Mouse (Mus musculus) forebrain, embryonic 11.5 days (tissue): Measurements from ENCODE around the gene Batf3. TPM values are rescaled to one million over a fixed set of nuclear protein-coding genes. Genes with fewer than 3 reads are reported as not detected.

Experiments
- ATAC-seq: fragments of 200-750 bp; cut with Nextera tagmentation; replicated peaks from 2 replicates; pipeline ENCODE4 v1.8.0; 2017; ENCODE audit warnings: moderate TSS enrichment; ENCODE audit not compliant: low FRiP score
- DNase-seq: peaks from one replicate; pipeline ENCODE4 v3.0.0-alpha.2; 2017; ENCODE audit warnings: low spot score
- H3K27ac ChIP-seq: fragments of 300-500 bp; sonication (generic); 2 replicates; pipeline ENCODE4 v1.5.1; 2014; ENCODE audit warnings: low read depth, low read length
- H3K27me3 ChIP-seq: fragments of 300-500 bp; sonication (generic); 2 replicates; pipeline ENCODE4 v1.6.1; 2014; ENCODE audit warnings: mild to moderate bottlenecking, low read length, mixed read lengths; ENCODE audit not compliant: control insufficient read depth, insufficient read depth
- H3K36me3 ChIP-seq: fragments of 300-500 bp; sonication (generic); 2 replicates; pipeline ENCODE4 v1.6.1; 2014; ENCODE audit warnings: mild to moderate bottlenecking, low read length, moderate library complexity, mixed read lengths; ENCODE audit not compliant: control insufficient read depth, insufficient read depth
- H3K4me1 ChIP-seq: fragments of 300-500 bp; sonication (generic); replicated peaks from 2 replicates; pipeline ENCODE4 v1.6.1; 2014; ENCODE audit warnings: low read length, mixed read lengths; ENCODE audit not compliant: control insufficient read depth, insufficient read depth
- H3K4me2 ChIP-seq: fragments of 300-500 bp; sonication (generic); 2 replicates; pipeline ENCODE4 v1.6.1; 2014; ENCODE audit warnings: low read depth, mild to moderate bottlenecking, low read length, moderate library complexity, mixed read lengths; ENCODE audit not compliant: severe bottlenecking
- H3K4me3 ChIP-seq: fragments of 300-500 bp; sonication (generic); 2 replicates; pipeline ENCODE4 v1.5.1; 2014; ENCODE audit warnings: low read depth, low read length
- H3K9ac ChIP-seq: fragments of 300-500 bp; sonication (generic); 2 replicates; pipeline ENCODE4 v1.6.1; 2014; ENCODE audit warnings: low read length
- H3K9me3 ChIP-seq: fragments of 300-500 bp; sonication (generic); 2 replicates; pipeline ENCODE4 v1.6.1; 2016; ENCODE audit warnings: low read length, mixed read lengths; ENCODE audit not compliant: control insufficient read depth
- WGBS: fragments of 180-500 bp; shearing (Covaris S2); extraction: QIAGEN DNeasy Blood & Tissue Kit; methylation state at CpG from one replicate; pipeline ENCODE4 v1.1.7; 2014; 5-methylcytosine and 5-hydroxymethylcytosine counted together
- polyA plus RNA-seq: library from polyadenylated mRNA; unstranded; fragments of >200 nt; fragmentation: Nextera tagmentation; extraction: Ambion mirVana; gene quantifications from 2 replicates; pipeline ENCODE4 v1.2.1, GENCODE M21; 2014

The Batf3 gene
- 6.0 and 6.1 TPM in 2 replicates for polyA plus RNA-seq

- H3K36me3 ChIP-seq: no peaks in the 10 kb centered on the region
- H3K4me3 ChIP-seq: peak within 1 kb of the TSS; percentile 53
- under 1% methylated on average over 87 of the region's 95 CpGs for WGBS
- H3K9ac ChIP-seq: peak within 1 kb of the TSS; percentile 64
- H3K4me1 ChIP-seq: peaks cover 3% of the 10 kb centered on the region
- ATAC-seq (peak; percentile 83), DNase-seq (peak; percentile 86)
- no peaks in the 10 kb centered on the region for H3K9me3 ChIP-seq
- H3K27ac ChIP-seq: no peak within 1 kb of the TSS
- peaks cover 16% of the 10 kb centered on the region for H3K27me3 ChIP-seq
- H3K4me2 ChIP-seq: peak within 1 kb of the TSS; percentile 97
Measured at GRCm38 (mm10) chr1:191097802-191098747, at the start of gene Batf3. Gene Batf3 (plus strand): TSS chr1:191097847.

DNA sequence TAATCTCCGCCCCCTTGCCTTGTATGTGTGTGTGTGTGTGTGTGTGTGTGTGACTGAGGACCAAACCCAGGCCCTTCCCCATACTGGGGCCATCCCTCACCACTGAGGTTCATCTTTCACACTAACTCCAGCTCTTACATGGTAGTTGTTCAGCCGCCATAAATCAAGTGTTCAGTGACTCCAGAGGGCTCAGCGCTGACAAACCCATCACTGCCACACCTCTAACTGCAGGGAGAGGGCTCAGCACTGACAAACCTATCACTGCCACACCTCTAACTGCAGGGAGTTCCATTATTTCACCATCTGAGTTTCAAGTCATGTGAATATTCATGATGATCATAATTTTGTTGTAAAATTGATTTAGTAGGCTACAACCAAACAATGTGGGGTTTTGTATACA, 44.1 kb upstream of the Batf3 start:
- H3K4me2 ChIP-seq: no peak overlapping the region
- DNase-seq (no peak), ATAC-seq (no peak)
- no peak overlapping the region for H3K4me3 ChIP-seq
- no peaks in the 10 kb centered on the region for H3K4me1 ChIP-seq
- no peaks in the 10 kb centered on the region for H3K9me3 ChIP-seq
- WGBS: 92% methylated on average over 3 of the region's 3 CpGs
- H3K27ac ChIP-seq: no peak overlapping the region
- no peak overlapping the region for H3K9ac ChIP-seq
- H3K36me3 ChIP-seq: no peaks in the 10 kb centered on the region
- H3K27me3 ChIP-seq: no peaks in the 10 kb centered on the region

DNA sequence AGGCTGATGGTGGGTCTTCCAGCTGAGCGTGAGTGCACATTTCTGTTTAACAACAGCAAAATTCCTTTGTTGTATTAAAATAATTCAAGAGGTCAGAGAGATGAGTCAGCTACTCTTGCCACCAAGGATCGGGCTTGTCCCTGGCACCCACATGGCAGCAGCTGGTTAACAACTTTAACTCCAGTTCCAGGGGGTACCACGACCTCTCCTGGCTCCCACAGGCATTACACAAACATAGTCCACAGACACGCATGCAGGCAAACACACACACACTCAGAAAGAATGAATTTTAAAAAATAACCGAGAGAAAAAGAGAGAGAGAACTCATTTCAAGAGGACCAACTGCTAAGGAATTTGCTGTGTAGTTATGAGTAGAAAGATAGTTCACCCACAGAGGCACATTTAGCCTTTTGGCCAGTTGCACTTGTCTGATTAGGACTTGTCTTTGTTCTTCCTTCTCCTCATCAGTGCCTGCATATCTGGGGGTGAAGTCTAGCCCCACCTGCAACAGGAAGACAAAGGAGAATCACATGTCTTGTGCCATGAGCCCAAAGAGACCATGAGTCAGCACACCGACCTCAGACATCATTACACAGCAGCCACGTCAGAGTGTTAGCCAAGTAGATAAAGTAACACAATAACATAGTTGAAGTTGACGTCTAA, 42.6 kb upstream of the Batf3 start:
- no peaks in the 10 kb centered on the region for H3K4me1 ChIP-seq
- DNase-seq (no peak), ATAC-seq (no peak)
- H3K36me3 ChIP-seq: no peaks in the 10 kb centered on the region
- no peak overlapping the region for H3K4me2 ChIP-seq
- 74% methylated on average over 8 of the region's 8 CpGs for WGBS
- H3K9me3 ChIP-seq: no peaks in the 10 kb centered on the region
- no peak overlapping the region for H3K4me3 ChIP-seq
- H3K27ac ChIP-seq: no peak overlapping the region
- no peaks in the 10 kb centered on the region for H3K27me3 ChIP-seq
- H3K9ac ChIP-seq: no peak overlapping the region

DNA sequence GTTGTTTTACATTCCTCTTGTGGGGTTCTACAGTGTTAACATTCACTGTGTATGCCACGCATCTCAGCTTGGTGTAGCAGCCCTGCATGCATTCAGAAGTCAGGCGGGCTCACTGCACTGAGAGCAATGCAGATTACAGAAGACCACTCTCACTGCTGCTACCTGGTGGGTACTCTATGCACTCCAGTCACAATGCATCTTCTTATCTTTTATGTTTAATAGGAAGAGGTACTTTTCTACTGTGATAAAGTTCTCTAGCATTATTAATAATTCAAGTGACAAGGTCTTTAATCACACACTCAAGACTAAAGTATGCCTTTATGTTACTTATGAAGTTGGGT, 42.1 kb upstream of the Batf3 start:
- no peak overlapping the region for H3K9ac ChIP-seq
- no peaks in the 10 kb centered on the region for H3K27me3 ChIP-seq
- DNase-seq: no peak
- no peaks in the 10 kb centered on the region for H3K4me1 ChIP-seq
- H3K27ac ChIP-seq: no peak overlapping the region
- H3K9me3 ChIP-seq: no peaks in the 10 kb centered on the region
- no peak for ATAC-seq
- no peak overlapping the region for H3K4me3 ChIP-seq
- H3K36me3 ChIP-seq: no peaks in the 10 kb centered on the region
- no peak overlapping the region for H3K4me2 ChIP-seq
- 75% methylated on average over 2 of the region's 2 CpGs for WGBS

- H3K36me3 ChIP-seq: no peaks in the 10 kb centered on the region
- no peak overlapping the region for H3K4me2 ChIP-seq
- no peak for ATAC-seq
- WGBS: 64% methylated on average over 3 of the region's 3 CpGs
- H3K4me1 ChIP-seq: no peaks in the 10 kb centered on the region
- no peak for DNase-seq
- H3K4me3 ChIP-seq: no peak overlapping the region
- H3K9me3 ChIP-seq: no peaks in the 10 kb centered on the region
- no peak overlapping the region for H3K9ac ChIP-seq
- H3K27ac ChIP-seq: no peak overlapping the region
- H3K27me3 ChIP-seq: no peaks in the 10 kb centered on the region
Measured at GRCm38 (mm10) chr1:191057461-191057860, 40.2 kb upstream of the Batf3 start.

DNA sequence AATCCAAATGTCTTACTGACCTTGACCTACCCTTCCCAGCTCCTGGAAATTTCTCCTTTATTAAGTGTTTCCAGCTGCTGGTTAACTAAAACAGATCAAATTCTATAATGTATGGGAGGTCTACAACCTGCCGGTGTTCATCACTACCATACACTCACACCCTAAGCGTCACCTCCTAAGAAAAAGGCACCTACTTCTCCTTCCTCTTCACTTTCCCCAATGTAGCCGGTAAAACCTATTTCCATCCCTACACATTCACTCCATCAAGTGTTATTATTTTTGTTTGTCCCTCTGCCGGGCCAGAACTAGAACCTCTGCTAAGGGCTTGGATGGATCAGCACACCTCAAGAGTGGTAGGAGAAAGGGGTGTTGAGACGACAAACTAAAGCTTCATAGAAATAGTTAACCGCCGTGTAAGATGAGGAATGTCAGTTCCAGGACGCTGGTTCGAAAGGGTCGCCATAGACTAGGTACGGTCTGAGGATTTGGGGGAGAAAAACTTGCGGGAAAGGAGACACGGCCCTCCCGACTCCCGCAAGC, 35.3 kb upstream of the Batf3 start:
- no peaks in the 10 kb centered on the region for H3K27me3 ChIP-seq
- H3K9me3 ChIP-seq: no peaks in the 10 kb centered on the region
- H3K4me2 ChIP-seq: peak overlapping the region; percentile 67
- H3K27ac ChIP-seq: no peak overlapping the region
- no peak; the same call in 1 of the 2 replicates for ATAC-seq
- no peak for DNase-seq
- 5% methylated on average over 15 of the region's 15 CpGs for WGBS
- H3K9ac ChIP-seq: peak overlapping the region; percentile 93
- peaks cover 3% of the 10 kb centered on the region; the same call in 1 of the 2 replicates for H3K4me1 ChIP-seq
- no peaks in the 10 kb centered on the region for H3K36me3 ChIP-seq
- H3K4me3 ChIP-seq: peak overlapping the region; percentile 91

DNA sequence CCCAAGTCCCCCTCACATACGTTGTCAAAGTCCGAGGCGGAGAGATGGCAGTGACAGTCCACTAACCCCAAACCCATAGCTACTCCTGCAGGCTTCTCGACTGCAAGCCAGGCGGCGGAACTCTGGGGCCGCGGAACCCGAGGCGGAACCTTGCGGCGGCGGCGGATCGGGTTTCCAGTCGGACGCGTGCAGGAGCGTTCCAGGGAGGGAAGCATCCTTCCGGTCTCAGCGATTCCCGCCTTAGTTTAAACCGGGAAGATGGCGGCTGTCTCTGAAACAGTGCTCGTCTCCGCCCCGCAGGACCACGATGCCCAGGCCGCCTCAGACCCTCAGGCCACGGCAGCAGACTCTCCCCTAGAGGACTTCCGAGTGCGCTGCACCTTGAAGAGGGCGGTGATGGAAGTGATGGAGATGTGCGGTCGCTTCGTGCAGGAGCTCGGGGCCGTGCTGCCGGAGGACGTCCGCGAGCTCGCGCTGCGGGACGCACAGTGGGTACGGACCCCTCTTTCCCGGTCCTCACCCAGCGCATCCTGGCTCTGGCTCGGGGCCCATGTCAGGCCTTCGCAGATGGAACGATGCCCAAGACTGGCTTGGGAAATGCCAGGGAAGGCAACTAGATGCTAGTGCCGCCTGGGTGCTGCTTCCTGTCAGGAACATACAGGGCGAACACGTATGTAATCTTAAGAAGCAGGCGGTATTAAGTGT, 34.7 kb upstream of the Batf3 start, which contains the start of the genes Tatdn3 and Nsl1:
TSS of gene Tatdn3 (minus strand) at position 152 of the 705 bp plus-strand sequence.
TSS of gene Nsl1 (plus strand) at position 232 of the 705 bp plus-strand sequence.
- under 1% methylated on average over 56 of the region's 56 CpGs for WGBS
- H3K4me3 ChIP-seq: peak within 1 kb of the TSS; percentile 91
- no peaks in the 10 kb centered on the region for H3K9me3 ChIP-seq
- H3K4me1 ChIP-seq: peaks cover 3% of the 10 kb centered on the region; the same call in 1 of the 2 replicates
- H3K27me3 ChIP-seq: no peaks in the 10 kb centered on the region
- no peaks in the 10 kb centered on the region for H3K36me3 ChIP-seq
- H3K9ac ChIP-seq: peak within 1 kb of the TSS; percentile 93
- H3K4me2 ChIP-seq: peak within 1 kb of the TSS; percentile 67
- peak; percentile 92 for ATAC-seq
- 0 out of 2 replicates have a peak within 1 kb of the TSS, but pooled peaks have one; percentile 37 for H3K27ac ChIP-seq
- peak; percentile 95 for DNase-seq

DNA sequence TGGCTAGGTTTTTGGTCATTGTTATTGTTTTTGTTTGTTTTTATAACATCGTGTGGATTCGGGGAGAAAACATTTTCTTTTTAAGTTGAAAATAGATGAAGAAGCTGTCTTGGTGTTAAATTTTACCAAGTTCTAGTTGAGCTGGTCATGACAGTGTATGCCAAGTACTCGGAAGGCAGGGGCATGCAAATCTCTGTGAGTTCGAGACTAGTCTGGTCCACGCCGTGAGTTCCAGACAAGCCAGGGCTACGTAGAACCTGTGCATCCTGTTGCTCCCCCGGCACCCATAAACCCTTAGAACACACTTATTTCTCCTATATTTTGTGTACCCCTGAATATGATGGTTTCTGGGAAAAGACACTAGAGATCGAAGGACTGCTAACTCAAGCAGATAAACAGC, 33.9 kb upstream of the Batf3 start:
- peak overlapping the region; percentile 67 for H3K4me2 ChIP-seq
- ATAC-seq (no peak), DNase-seq (no peak)
- WGBS: 64% methylated on average over 9 of the region's 9 CpGs
- no peaks in the 10 kb centered on the region for H3K9me3 ChIP-seq
- H3K4me3 ChIP-seq: peak overlapping the region; percentile 91
- no peaks in the 10 kb centered on the region for H3K36me3 ChIP-seq
- H3K27me3 ChIP-seq: no peaks in the 10 kb centered on the region
- peaks cover 3% of the 10 kb centered on the region; the same call in 1 of the 2 replicates for H3K4me1 ChIP-seq
- H3K27ac ChIP-seq: no peak overlapping the region
- peak overlapping the region; percentile 93 for H3K9ac ChIP-seq
